Mouse (Mus musculus): ENCODE measurements around the gene Akt1. TPM values are rescaled to one million over a fixed set of nuclear protein-coding genes. Genes with fewer than 3 reads are reported as not detected.
A peak's percentile ranks its signal among the peaks of the same experiment; 100 is the strongest.

Gene Akt1
- polyA plus RNA-seq, 1 experiment from 2014 or later = 201 TPM

- ATAC-seq (ENCODE audit: low FRiP score, low read depth) = no peak
- WGBS = 30% methylated on average over 13 of the region's 13 CpGs
- H3K4me3 ChIP-seq = no peak overlapping the region
- H3K9me3 ChIP-seq = no peaks in the 10 kb centered on the region
- H3K27me3 ChIP-seq (replicated peaks) = peaks cover 43% of the 10 kb centered on the region
- H3K36me3 ChIP-seq = no peaks in the 10 kb centered on the region
- peak overlapping the region; percentile 98 for H3K4me2 ChIP-seq (replicated peaks)
- H3K9ac ChIP-seq = no peak overlapping the region
- H3K27ac ChIP-seq = no peak overlapping the region
- peaks cover 19% of the 10 kb centered on the region for H3K4me1 ChIP-seq
Measured at GRCm38 (mm10) chr12:112618981-112619685, 55.6 kb downstream of the Akt1 start.

- H3K4me2 ChIP-seq (replicated peaks) = no peak overlapping the region
- H3K9me3 ChIP-seq = no peaks in the 10 kb centered on the region
- no peak overlapping the region for H3K9ac ChIP-seq
- 13% methylated on average over 8 of the region's 8 CpGs for WGBS
- no peak overlapping the region for H3K4me3 ChIP-seq
- no peak overlapping the region for H3K27ac ChIP-seq
- H3K27me3 ChIP-seq (replicated peaks) = peaks cover 43% of the 10 kb centered on the region
- peaks cover 18% of the 10 kb centered on the region for H3K4me1 ChIP-seq
- H3K36me3 ChIP-seq = no peaks in the 10 kb centered on the region
- ATAC-seq (ENCODE audit: low FRiP score, low read depth) = peak; percentile 63
Measured at GRCm38 (mm10) chr12:112617898-112618380, 56.7 kb downstream of the Akt1 start.

GRCm38 (mm10) chr12:112617184-112617583, 57.5 kb downstream of the Akt1 start:
- Histone ChIP-seq H3K36me3 (no peaks in the 10 kb centered on the region), H3K9me3 (no peaks in the 10 kb centered on the region), H3K27me3 (replicated peaks) (peaks cover 39% of the 10 kb centered on the region), H3K9ac (no peak overlapping the region), H3K27ac (no peak overlapping the region), H3K4me1 (peaks cover 18% of the 10 kb centered on the region), H3K4me3 (no peak overlapping the region), H3K4me2 (replicated peaks) (no peak overlapping the region)
- ATAC-seq (ENCODE audit: low FRiP score, low read depth) = no peak
- WGBS = 85% methylated on average over 11 of the region's 11 CpGs

- no peak overlapping the region for H3K27ac ChIP-seq
- whole genome bisulfite sequencing = 56% methylated on average over 9 of the region's 9 CpGs
- H3K36me3 ChIP-seq = no peaks in the 10 kb centered on the region
- H3K4me3 ChIP-seq = no peak overlapping the region
- no peak overlapping the region for H3K9ac ChIP-seq
- H3K4me1 ChIP-seq = peaks cover 18% of the 10 kb centered on the region
- H3K27me3 ChIP-seq (replicated peaks) = peaks cover 34% of the 10 kb centered on the region
- no peak overlapping the region for H3K4me2 ChIP-seq (replicated peaks)
- ATAC-seq (ENCODE audit: low FRiP score, low read depth) = no peak
- no peaks in the 10 kb centered on the region for H3K9me3 ChIP-seq
Measured at GRCm38 (mm10) chr12:112616668-112617067, 58.0 kb downstream of the Akt1 start.

GRCm38 (mm10) chr12:112609031-112609430, 65.7 kb downstream of the Akt1 start:
- no peak for ATAC-seq (ENCODE audit: low FRiP score, low read depth)
- H3K4me1 ChIP-seq = peaks cover 5% of the 10 kb centered on the region; the same call in 1 of the 2 replicates
- H3K36me3 ChIP-seq = no peaks in the 10 kb centered on the region
- H3K9ac ChIP-seq = no peak overlapping the region
- H3K4me2 ChIP-seq (replicated peaks) = no peak overlapping the region
- no peaks in the 10 kb centered on the region for H3K27me3 ChIP-seq (replicated peaks)
- no peaks in the 10 kb centered on the region for H3K9me3 ChIP-seq
- H3K4me3 ChIP-seq = no peak overlapping the region
- 91% methylated on average over 10 of the region's 10 CpGs for WGBS
- no peak overlapping the region for H3K27ac ChIP-seq

GRCm38 (mm10) chr12:112606998-112607397, 67.7 kb downstream of the Akt1 start:
- no peak for ATAC-seq (ENCODE audit: low FRiP score, low read depth)
- H3K27ac ChIP-seq = no peak overlapping the region

GRCm38 (mm10) chr12:112605766-112606165, 68.9 kb downstream of the Akt1 start:
- Histone ChIP-seq H3K27me3 (replicated peaks) (no peaks in the 10 kb centered on the region), H3K4me3 (no peak overlapping the region), H3K27ac (no peak overlapping the region), H3K4me1 (peaks cover 5% of the 10 kb centered on the region; the same call in 1 of the 2 replicates), H3K4me2 (replicated peaks) (no peak overlapping the region), H3K9me3 (no peaks in the 10 kb centered on the region), H3K9ac (no peak overlapping the region), H3K36me3 (no peaks in the 10 kb centered on the region)
- ATAC-seq (ENCODE audit: low FRiP score, low read depth) = peak; percentile 61; the same call in 1 of the 2 replicates
- 47% methylated on average over 6 of the region's 6 CpGs for WGBS

More at GRCm38 (mm10) chr12:112606998-112607397, 67.7 kb downstream of the Akt1 start:
- H3K9me3 ChIP-seq = no peaks in the 10 kb centered on the region
- no peaks in the 10 kb centered on the region for H3K27me3 ChIP-seq (replicated peaks)
- H3K9ac ChIP-seq = no peak overlapping the region
- no peaks in the 10 kb centered on the region for H3K36me3 ChIP-seq
- 79% methylated on average over 6 of the region's 6 CpGs for WGBS
- no peak overlapping the region for H3K4me2 ChIP-seq (replicated peaks)
- H3K4me3 ChIP-seq = no peak overlapping the region
- peaks cover 5% of the 10 kb centered on the region; the same call in 1 of the 2 replicates for H3K4me1 ChIP-seq

GRCm38 (mm10) chr12:112604709-112605649, 69.7 kb downstream of the Akt1 start:
- peak; percentile 69 for ATAC-seq (ENCODE audit: low FRiP score, low read depth)
- H3K36me3 ChIP-seq = no peaks in the 10 kb centered on the region
- H3K9me3 ChIP-seq = no peaks in the 10 kb centered on the region
- H3K27me3 ChIP-seq (replicated peaks) = no peaks in the 10 kb centered on the region
- H3K4me2 ChIP-seq (replicated peaks) = no peak overlapping the region
- no peak overlapping the region for H3K27ac ChIP-seq
- H3K4me3 ChIP-seq = no peak overlapping the region
- 66% methylated on average over 20 of the region's 20 CpGs for WGBS
- peaks cover 5% of the 10 kb centered on the region; the same call in 1 of the 2 replicates for H3K4me1 ChIP-seq
- H3K9ac ChIP-seq = no peak overlapping the region

GRCm38 (mm10) chr12:112604022-112604421, 70.7 kb downstream of the Akt1 start:
- no peaks in the 10 kb centered on the region for H3K36me3 ChIP-seq
- H3K27me3 ChIP-seq (replicated peaks) = no peaks in the 10 kb centered on the region
- no peaks in the 10 kb centered on the region for H3K9me3 ChIP-seq
- 87% methylated on average over 5 of the region's 5 CpGs for WGBS
- H3K4me3 ChIP-seq = no peak overlapping the region
- H3K4me2 ChIP-seq (replicated peaks) = no peak overlapping the region
- no peak for ATAC-seq (ENCODE audit: low FRiP score, low read depth)
- H3K27ac ChIP-seq = no peak overlapping the region
- H3K4me1 ChIP-seq = peaks cover 5% of the 10 kb centered on the region; the same call in 1 of the 2 replicates
- no peak overlapping the region for H3K9ac ChIP-seq

Small RNAs within 50 kb of the gene (microRNA-seq; reads per million reads assigned to microRNA genes)
- not detected for gene Mir6939

Other genes with a start within 250 kb of the Akt1 start
- 0.10 and 0.13 TPM in 2 replicates for gene A530016L24Rik, start 185.4 kb downstream of the Akt1 start, polyA plus RNA-seq (2016; fragmentation: Nextera tagmentation; extraction: Ambion mirVana)
- gene Tmem179, start 158.1 kb downstream of the Akt1 start, polyA plus RNA-seq (2016; fragmentation: Nextera tagmentation; extraction: Ambion mirVana) = 16.4 and 17.9 TPM in 2 replicates
- 1.1 and 2.2 TPM in 2 replicates for gene Inf2, start 86.1 kb downstream of the Akt1 start, polyA plus RNA-seq (2016; fragmentation: Nextera tagmentation; extraction: Ambion mirVana)
- 3.2 and 3.7 TPM in 2 replicates for gene Adssl1, start 54.8 kb downstream of the Akt1 start, polyA plus RNA-seq (2016; fragmentation: Nextera tagmentation; extraction: Ambion mirVana)
- 108 and 130 TPM in 2 replicates for gene Siva1, start 30.2 kb downstream of the Akt1 start, polyA plus RNA-seq (2016; fragmentation: Nextera tagmentation; extraction: Ambion mirVana)
- 4.0 and 5.4 TPM in 2 replicates for gene Zbtb42, start 3.9 kb upstream of the Akt1 start, polyA plus RNA-seq (2016; fragmentation: Nextera tagmentation; extraction: Ambion mirVana)
- 22.2 and 23.2 TPM in 2 replicates for gene Cep170b, start 45.6 kb upstream of the Akt1 start, polyA plus RNA-seq (2016; fragmentation: Nextera tagmentation; extraction: Ambion mirVana)
- gene Pld4, start 85.8 kb upstream of the Akt1 start, polyA plus RNA-seq (2016; fragmentation: Nextera tagmentation; extraction: Ambion mirVana) = 5.1 and 5.8 TPM in 2 replicates
- gene Ahnak2, start 127.8 kb upstream of the Akt1 start, polyA plus RNA-seq (2016; fragmentation: Nextera tagmentation; extraction: Ambion mirVana) = 0.93 and 1.2 TPM in 2 replicates
- 16.5 and 18.6 TPM in 2 replicates for gene Clba1, start 134.1 kb upstream of the Akt1 start, polyA plus RNA-seq (2016; fragmentation: Nextera tagmentation; extraction: Ambion mirVana)
- 103 and 109 TPM in 2 replicates for gene Cdca4, start 154.5 kb upstream of the Akt1 start, polyA plus RNA-seq (2016; fragmentation: Nextera tagmentation; extraction: Ambion mirVana)
- gene Gpr132, start 193.3 kb upstream of the Akt1 start, polyA plus RNA-seq (2016; fragmentation: Nextera tagmentation; extraction: Ambion mirVana) = not detected in 2 replicates

All from neural tube, embryonic 12.5 days (tissue).